Comparison of ENCODE assay signal across 8 mouse cellular contexts in the genomic region with DNA sequence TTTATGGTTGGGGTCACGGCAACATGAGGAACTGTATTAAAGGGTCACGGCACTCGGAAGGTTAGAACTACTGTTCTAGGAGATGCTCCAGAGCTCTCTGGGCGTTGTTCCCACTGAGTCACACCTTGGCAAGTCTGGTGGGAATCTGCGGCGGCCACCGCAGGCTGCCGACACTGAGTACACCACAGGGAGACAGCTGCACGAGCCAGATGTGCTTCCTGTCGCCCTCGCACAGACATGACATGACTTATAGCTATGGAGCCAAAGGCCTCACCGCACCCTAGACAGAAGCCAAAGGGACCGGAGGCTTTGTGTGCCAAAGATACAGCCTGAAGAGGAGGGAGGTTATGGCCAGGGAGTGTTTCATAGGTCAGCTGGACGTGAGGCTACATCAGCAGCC. TPM values are rescaled to one million over a fixed set of nuclear protein-coding genes. Genes with fewer than 3 reads are reported as not detected.
DNase-seq lines count a peak whose midpoint lies in the region.

No protein-coding gene starts in this region.

- peak; percentile 32 for DNase-seq in urinary bladder, postnatal 25 days (ENCODE audit: low spot score)
- DNase-seq in urinary bladder, postnatal 4 days (ENCODE audit: low spot score in 2 of 2): no peak
- DNase-seq in gastrocnemius, adult 8-10 months (ENCODE audit: low spot score in 2 of 2): peak; percentile 41 to 57
- DNase-seq in kidney, adult 9 months: peak; percentile 52
- peak; percentile 54 to 72 for DNase-seq in thymus, postnatal 36 days
- no peak for DNase-seq in right cerebral cortex, postnatal 14 days
- DNase-seq in lung, postnatal 25 days (ENCODE audit: low spot score): no peak
- no peak for DNase-seq in frontal cortex, postnatal 14 days (ENCODE audit: low spot score in 2 of 2)

RNA-seq across cellular contexts. Expression of gene Npc2, which starts 22.3 kb away (rescaled TPM):
- total RNA-seq in gastrocnemius, adult 8-10 months (2022): 10 to 100 TPM; 12.1 to 16.8 (median 14.0) TPM

RNA-seq across cellular contexts. Expression of gene Isca2, which starts 22.4 kb away (rescaled TPM):
- 10 to 100 TPM; 41.4 to 48.9 (median 45.8) TPM for total RNA-seq in gastrocnemius, adult 8-10 months (2022)

RNA-seq across cellular contexts. Expression of gene Syndig1l, which starts 52.0 kb away (rescaled TPM):
- total RNA-seq in gastrocnemius, adult 8-10 months (2022): not detected

Comparison
In these comparisons a context has a peak if more than half of its experiments do, and no peak if none do; other contexts are left out.
1. DNase-seq: peak in urinary bladder, postnatal 25 days (single experiment), gastrocnemius, adult 8-10 months (2 of 2), kidney, adult 9 months (single experiment) and thymus, postnatal 36 days (2 of 2); none in urinary bladder, postnatal 4 days (0 of 2), right cerebral cortex, postnatal 14 days (single experiment), lung, postnatal 25 days (single experiment) and frontal cortex, postnatal 14 days (0 of 2).